Mouse (Mus musculus) right cerebral cortex, postnatal 36 days (tissue): ENCODE data around the gene Fam111a.

Experiments
- DNase-seq, 2 experiments: peaks; one replicate each; pipeline ENCODE4 v3.0.0; 2022; ENCODE audit warnings: low spot score in 2 of 2, mixed read lengths in 1 of 2

Fam111a gene

DNA sequence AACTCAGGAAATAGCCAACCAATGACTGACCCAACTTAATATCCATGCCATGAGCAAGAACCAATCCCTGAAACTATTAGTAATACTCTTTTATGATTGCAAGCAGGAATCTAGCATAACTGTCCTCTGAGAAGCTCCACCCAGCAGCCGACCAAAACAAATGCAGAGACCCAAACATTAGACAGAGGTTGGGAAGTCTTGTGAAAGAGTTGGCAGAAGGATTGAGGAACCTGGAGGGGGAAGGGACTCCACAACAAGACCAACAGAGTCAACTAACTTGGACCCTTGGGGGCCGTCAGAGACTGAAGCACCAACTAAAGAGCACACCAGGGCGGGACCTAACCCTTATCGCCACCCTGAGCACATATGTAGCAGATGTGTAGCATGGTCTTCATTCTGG is 12.7 kb downstream of the Fam111a start:
- no peak for DNase-seq

- no peak for DNase-seq
These were observed 18.7 kb downstream of the Fam111a start for GRCm38 (mm10) chr19:12564197-12564596.

DNA sequence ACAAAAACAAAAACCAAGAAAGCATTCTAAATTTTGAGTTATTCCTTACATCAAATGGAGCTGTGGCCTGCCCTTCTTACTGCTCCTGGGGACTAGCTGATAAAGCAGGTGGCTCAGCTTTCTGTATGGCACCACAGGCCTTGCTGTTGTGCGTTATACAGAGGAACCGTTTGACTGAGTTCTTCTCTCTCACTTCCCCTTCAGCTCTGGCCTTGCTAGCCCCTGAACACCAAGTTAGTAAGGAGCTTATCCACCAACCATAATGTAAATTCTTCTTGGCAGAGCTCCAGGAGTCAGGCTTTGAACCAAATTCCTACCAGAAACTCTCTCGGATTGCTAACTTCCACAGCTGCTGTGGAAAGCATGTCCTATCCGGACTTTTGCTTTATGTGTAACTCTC is 21.5 kb downstream of the Fam111a start:
- no peak for DNase-seq

- no peak for DNase-seq
These were observed 25.3 kb downstream of the Fam111a start for GRCm38 (mm10) chr19:12570866-12571265.

- DNase-seq = no peak
These were observed 26.1 kb downstream of the Fam111a start for GRCm38 (mm10) chr19:12571687-12572086.

DNA sequence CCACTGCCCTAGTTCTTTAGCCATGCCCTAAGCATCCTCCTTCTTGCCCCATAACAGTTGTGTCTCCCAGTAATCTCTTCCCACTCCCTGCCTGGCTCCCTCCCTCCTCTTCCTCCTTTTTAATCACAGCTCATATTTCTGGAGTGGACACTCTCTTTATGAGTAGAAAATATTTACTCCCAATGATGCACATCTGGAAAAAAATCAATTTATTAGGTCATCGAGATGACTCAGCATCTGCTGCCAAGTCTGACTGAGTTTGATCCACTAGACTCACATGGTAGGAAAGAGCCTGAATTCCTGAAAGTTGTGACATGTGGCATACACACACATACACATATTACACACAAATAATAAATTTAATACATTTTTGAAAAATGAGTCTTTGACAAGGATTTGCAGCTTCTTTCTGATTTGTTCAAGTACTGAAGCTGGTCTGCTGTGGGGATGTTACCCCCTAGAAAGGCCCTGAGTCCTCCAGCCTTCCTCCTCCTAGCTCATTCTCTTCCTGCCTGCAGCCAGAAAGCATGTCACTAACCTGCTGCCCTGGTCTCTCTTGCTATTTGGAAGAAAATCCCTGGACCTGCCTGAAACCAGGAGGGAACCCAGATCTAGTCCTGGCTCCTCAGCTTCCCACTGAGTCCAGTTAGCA is 27.2 kb downstream of the Fam111a start:
- no peak for DNase-seq

DNA sequence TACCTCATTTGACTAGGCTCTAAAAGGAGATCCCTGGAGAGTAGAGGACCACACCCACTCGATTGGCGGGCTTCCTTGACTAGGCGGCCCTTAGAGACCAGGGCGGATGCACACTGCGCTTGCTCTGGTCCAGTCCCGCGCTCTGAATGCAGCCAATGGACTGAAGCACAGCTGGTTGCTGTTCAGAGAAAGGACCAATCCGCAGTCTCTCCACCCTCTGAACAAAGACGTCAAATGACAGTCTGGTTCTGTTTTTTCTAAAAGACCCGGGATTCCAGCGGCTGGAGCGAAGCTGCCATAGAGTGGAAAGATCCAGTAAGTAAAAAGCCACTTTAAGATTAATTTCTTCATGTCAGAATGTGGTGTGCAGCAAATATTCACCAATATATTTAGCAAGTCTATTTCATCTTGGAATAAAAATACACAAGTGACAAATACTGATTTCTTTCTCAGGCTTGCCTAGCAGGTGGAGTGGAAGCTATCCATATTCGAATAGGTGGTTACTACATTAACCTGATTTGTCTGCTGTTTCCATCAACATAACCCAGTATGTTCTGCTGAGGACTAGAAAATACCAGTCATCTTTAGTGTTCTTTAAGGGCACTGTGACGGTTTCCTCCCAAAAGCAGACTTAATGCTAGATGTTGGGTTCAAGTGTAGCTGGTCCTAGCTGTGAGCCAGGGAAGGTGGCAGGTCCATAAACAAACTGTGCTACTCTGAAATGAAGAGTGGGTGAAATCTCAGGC is 27.9 kb downstream of the Fam111a start:
- DNase-seq = peak; percentile 55 to 79

GRCm38 (mm10) chr19:12574012-12574407 is 28.5 kb downstream of the Fam111a start:
- DNase-seq = no peak

DNA sequence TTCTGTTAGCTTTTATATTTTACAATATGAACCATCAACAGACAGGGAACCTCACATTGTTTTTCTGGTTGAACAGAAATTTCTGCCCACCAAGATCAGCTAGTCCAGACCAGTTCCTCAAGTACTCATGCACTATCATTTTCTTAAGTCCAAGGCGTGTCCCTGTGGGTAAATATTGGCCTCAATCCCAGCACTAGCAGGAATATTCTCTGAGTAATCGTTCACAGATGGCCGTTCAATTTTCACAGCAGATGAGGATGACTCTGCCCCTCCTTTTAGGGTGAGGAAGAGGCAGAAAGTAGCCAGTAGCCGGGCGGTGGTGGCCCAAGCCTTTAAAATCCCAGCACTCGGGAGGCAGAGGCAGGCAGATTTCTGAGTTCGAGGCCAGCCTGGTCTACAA is 29.6 kb downstream of the Fam111a start:
- DNase-seq = no peak

DNA sequence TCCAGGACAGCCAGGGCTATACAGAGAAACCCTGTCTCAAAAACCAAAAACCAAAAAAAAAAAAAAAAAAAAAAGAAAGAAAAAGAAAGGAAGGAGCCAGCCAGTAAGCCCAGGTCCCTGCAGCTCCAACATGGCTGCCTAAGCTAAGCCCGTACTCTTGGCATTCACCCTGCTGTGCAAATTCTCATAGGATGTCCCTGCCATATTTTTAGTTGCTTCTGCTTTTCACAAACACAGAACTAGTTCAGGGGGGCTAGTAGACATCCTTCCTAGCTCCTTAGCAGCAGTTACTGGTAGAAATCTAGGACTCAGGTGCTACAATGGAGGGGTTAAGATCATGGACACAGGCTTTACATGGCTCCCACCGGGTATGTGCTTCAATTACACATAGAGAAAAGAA is 30.0 kb downstream of the Fam111a start:
- DNase-seq = no peak

DNA sequence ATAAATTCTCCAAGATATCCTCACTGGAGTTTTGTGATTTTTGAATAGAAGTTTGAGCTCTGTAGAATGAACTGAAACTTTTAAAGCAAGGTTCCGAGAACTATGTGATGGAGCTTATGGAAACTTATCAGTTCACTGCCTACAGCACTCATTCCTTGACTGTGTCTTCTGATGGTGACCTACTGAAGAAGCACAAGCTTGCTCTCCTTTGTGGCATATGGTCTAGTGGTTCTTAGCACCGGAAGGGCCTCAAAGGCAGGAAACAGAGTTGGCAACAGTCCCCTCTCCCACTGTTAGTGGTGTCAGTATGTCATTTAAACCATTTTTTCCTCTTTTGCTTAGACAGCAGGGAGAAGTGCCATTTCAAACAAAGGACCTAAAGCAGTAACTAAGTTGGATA is 31.1 kb downstream of the Fam111a start:
- no peak for DNase-seq

DNA sequence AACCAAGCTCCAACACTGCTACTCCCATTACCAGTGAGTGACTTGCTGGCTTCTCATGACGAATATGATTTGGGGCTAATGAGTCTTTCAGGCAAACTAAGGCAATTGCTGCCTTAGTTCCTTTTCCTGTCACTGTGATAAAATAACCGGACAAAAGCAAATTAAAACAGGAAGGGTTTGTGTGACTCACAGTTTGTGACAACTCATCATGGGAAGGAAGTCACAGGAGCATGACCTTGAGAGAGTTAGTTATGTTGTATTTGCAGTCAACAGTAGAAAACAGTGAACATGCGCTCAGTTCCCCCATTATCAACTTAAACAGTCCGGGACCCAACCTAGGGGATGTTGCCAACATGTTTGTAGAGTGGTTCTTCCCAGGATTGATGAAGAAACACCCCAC is 39.8 kb downstream of the Fam111a start:
- DNase-seq = no peak

DNA sequence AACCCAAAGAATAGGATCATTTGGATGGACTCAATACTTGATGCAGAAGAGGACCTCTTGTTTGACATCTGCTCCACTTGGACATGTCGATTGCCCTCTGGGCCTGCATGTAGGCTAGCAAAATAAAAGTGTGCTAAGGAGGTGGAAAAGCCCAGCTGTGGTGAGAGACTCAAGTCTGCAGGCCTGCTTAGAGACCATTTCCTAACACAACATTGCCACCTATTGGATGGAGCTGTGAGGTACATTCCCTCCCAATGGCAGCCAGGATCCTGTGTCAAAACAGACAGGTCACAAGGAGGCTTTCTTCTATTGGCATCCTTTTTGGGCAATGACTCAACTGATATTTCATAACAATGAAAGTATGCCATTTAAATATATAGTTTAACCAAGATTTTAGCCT is 46.4 kb downstream of the Fam111a start:
- peak; percentile 49 to 52 for DNase-seq

DNA sequence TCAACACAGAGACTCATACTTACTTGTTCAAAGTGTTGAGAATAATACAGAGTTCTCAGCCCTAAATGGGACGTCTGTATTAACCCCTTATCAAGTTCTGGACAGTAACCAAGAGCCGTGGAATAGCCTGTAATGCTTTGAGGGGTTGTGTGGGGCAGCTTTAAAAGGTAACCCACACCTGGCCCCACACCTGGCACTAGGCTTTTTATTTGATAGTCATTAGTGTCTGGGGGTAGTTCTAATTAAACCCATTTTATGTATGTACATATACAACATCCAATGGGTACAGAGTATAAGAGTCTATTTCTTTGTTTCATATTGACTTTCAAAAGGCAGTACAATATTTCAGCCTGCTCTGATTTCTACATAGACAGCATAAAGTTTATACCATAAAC is 49.6 kb downstream of the Fam111a start:
- no peak for DNase-seq

GRCm38 (mm10) chr19:12595530-12596289 is 50.2 kb downstream of the Fam111a start:
- DNase-seq = peak; percentile 53 to 63

DNA sequence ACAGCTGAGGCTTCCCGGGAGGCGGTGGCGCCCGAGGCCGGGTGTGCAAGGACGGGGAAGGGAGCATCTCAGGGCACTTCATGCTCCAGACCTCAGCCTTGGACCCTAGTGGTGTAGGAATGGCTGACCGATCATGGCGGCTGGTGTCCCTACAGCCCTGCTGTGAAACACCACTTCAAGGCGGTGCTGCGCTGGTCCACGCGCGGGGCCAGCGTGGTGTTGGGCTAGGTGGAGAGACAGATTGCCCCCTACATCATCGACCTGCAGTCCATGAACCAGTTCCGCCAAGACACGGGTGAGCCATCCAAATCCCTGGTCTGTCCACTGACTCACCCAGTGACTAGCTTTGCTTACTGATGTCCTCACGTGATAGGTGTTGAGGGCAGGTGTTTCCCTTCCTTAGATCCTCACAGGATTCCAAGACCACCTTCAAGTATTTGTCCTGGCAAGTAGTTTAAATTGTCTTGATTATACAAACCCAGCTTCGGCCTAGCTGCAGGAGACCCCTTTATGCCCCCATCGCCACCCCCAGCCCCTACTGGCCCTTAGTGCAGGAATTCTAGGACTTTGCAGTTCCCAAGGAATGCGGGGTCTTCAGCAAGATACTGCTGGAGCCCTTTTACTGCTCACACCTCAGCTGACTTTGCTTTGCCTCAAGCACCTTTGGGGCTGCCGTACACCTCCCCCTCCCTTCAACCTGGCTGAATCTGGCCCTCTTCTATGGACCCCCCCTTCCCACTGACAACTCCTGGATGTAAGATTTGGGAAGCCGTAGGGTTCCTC is 50.9 kb downstream of the Fam111a start:
- DNase-seq = peak; percentile 11 to 13

GRCm38 (mm10) chr19:12597073-12597405 is 51.5 kb downstream of the Fam111a start:
- no peak for DNase-seq

GRCm38 (mm10) chr19:12598674-12599073 is 53.1 kb downstream of the Fam111a start:
- no peak for DNase-seq

DNA sequence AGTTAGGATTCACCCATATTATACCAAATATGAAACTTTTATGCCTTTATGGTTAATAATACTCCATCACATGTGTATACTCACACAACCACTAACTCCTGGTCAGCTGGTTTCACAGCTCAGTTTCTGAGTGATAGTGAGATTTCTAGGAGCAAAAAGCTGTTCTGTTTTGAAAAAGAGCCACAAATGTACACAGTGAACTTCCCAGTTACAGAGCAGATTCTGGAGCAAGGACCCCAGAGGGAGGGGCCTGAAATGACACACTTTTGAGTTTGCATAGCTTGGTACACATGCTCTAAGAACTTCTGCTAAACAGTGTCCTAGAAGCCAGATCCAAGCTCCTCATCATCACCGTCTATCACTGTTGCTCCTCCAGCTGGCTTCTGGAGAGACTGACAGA is 54.1 kb downstream of the Fam111a start, which contains the start of gene Gm4952:
TSS of gene Gm4952 (plus strand) at position 301 of the 400 bp plus-strand sequence.
- DNase-seq = no peak

- no peak for DNase-seq
These were observed 55.3 kb downstream of the Fam111a start for GRCm38 (mm10) chr19:12600684-12601480.

GRCm38 (mm10) chr19:12608336-12608735 is 62.8 kb downstream of the Fam111a start:
- no peak for DNase-seq
